Mouse (Mus musculus) adrenal gland, postnatal 4 days (tissue): ENCODE data around the gene Plpp3. TPM values are rescaled to one million over a fixed set of nuclear protein-coding genes. Genes with fewer than 3 reads are reported as not detected.
"Not testable (repeated sequence)": the region's sequence is repeated elsewhere in the genome, so short reads cannot be mapped to it uniquely, and the experiment has no call there.

Experiments
- DNase-seq, 2 experiments: peaks; one replicate each; pipeline ENCODE4 v3.0.0; 2021 to 2022; ENCODE audit warnings: low spot score in 2 of 2, mixed read lengths in 2 of 2
- total RNA-seq, 2 experiments: library from RNA; stranded (reverse); gene quantifications; 2 replicates each; pipeline ENCODE4 v1.2.3; 2021

The Plpp3 gene
- total RNA-seq, 2 experiments from 2014 or later, result 231 to 252 TPM

- no peak for DNase-seq
These were observed 97.2 kb downstream of the Plpp3 start for GRCm38 (mm10) chr4:105254365-105254764.

GRCm38 (mm10) chr4:105255185-105255584 lies 98.0 kb downstream of the Plpp3 start:
- DNase-seq, result no peak

- DNase-seq, result no peak
These were observed 100.8 kb downstream of the Plpp3 start for GRCm38 (mm10) chr4:105257667-105258560.

DNA sequence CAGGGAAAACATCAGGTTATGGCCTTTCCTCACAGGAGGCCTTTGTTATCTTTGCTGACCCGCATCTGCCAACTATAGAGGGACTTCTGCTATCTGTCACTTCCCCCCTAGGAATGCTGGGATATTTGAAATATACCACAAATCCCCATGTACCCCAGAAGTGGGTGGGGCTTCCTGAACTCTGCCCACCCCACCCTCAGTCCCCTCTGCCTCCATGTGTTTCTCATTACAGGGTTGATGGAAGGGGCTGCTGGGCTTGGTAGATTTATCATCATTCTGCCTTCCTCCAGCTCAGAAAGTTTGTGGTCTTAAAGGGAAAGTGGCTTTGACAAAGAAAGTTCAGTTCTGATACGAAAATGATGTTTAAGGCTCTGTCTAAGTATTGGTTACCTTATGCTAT lies 103.2 kb downstream of the Plpp3 start:
- DNase-seq, result no peak

DNA sequence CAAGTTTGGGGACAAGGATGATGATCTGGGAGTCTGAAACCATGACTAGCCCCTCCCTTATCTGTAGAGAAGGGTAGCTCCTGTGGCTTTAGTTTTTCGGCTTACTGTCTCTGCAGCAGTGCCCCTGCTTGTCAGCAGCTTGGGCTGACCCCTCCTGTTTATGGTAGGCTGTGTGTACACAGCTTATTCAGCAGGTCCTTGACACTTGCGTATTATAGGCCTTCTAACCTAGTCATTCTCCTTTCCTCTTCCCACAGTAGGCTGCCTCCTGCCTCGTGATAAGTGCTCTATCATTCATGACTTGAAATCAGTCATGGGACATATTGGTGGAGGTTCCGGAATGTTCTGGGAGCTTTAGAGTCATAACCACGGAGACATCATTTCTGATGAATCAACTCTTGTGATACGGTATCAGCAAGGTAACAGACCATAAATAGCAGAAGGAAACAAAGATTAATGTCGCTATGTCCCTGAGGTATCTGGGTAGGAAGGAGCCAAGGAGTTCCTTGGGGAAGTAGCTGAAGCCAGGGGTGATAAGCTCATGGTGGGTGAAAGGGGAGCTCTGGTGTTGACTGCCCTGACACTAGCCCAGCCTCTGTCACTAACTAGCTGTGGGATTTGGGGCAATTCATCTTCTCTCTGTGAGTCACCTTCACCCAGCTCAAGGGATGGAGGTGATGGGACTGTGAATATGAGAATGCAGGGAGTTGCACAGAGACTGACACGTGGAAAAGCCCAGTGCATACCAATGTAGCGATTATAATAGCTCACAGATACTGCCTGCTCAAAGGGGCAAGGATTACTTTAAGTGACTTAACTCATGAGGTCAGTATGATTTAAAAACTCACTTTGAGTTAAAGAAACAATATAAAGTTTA lies 104.0 kb downstream of the Plpp3 start:
- DNase-seq, result no peak

- DNase-seq, result no peak
These were observed 105.2 kb downstream of the Plpp3 start for GRCm38 (mm10) chr4:105262358-105262757.

GRCm38 (mm10) chr4:105263600-105263999 lies 106.5 kb downstream of the Plpp3 start:
- DNase-seq, result no peak

- DNase-seq, result no peak
These were observed 107.9 kb downstream of the Plpp3 start for GRCm38 (mm10) chr4:105265041-105265440.

GRCm38 (mm10) chr4:105265678-105266077 lies 108.5 kb downstream of the Plpp3 start:
- no peak for DNase-seq

- DNase-seq, result no peak
These were observed 111.1 kb downstream of the Plpp3 start for GRCm38 (mm10) chr4:105268202-105268730.

- not testable (repeated sequence) for DNase-seq
These were observed 112.3 kb downstream of the Plpp3 start for GRCm38 (mm10) chr4:105269398-105269797.

- no peak for DNase-seq
These were observed 114.0 kb downstream of the Plpp3 start for GRCm38 (mm10) chr4:105271166-105271565.

DNA sequence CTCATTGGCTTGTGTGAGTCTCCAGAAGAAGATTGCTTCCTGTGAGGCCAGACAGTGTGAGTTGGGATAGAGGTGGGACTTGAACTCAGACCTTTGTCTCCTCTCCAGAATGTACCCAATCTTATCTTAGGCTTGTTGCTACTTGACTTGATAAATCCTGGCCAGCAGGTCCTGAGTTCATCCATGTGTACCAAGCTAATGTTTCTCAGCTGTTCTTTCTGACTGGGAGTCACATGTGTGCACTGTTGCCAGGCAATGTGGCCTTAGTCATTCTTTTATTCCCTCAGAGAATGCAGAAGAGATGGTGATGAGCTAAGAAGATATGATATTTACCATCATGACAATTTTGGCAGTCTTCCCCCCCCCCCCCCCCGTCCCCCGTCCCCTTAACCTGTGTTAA lies 115.9 kb downstream of the Plpp3 start:
- no peak for DNase-seq

DNA sequence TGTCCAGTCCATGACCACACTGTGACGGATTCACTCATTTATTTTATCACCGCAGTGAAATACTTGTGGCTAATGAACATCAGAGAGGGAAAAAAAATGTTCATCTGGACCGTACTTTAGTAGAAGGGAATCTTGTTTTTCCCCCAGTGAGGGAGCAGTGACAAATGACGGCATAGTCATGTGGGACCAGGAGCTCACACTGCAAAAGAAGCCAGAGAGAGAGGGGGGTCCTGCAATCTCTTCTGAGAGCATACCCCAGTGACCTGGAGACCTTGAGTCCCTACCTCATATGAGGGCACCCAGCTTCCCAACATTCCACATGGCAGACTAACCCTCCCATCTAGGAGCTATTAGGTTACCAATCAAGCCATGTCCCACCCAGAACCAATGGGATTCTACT lies 116.3 kb downstream of the Plpp3 start:
- DNase-seq, result no peak

DNA sequence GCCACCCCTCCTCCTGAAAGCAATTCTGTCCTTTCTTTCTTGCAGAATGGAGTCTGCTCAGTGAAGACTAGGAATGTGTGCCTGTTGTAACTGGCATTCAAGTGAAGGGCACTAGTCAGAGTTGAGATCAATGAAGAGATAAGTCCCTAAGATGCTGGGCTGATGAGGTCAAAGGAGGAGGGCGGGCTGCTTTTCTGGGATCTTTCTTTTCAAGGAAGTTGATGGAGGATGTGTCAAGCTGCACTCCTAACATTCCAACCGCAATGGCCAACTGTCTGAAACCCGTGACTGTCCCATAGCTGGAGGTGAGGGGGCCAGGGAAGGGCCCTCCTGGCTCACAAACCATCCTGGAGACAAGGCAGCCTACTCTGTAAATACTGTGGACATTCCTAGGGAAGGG lies 118.5 kb downstream of the Plpp3 start:
- DNase-seq, result no peak

DNA sequence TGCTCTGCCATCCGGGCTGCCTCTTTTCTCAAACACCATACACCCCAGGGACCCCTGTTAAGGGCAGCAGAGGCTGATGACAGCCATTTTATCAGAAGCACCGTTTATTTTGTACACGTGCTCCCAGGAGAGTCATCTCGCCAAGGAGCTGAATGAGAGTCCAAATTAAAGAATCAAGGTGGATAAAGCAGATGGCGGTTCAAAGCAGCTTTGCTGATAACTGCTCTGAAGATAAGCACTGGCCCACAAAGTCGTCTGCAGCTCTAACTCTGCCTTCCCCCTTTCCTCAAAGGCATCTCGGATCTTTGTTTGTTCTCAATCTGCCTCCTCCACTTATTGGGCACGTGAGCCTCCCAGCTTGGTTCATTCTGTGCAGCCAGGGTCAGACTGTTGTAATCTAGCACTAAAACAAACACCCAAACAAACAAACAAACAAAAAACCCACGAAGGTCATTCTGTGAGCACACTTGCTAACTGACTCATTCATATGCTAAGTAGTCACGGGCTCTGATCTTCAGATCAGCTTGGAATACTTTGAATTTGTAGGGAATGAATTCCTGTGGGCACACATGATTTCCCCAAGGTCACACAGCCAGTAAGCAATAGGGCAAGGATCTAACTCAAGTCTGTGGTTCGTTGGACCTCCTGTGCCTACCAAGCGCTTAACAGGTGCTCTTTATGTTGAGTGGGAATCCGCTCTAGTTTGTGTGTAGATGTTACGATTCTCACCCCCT lies 119.1 kb downstream of the Plpp3 start:
- DNase-seq, result no peak

GRCm38 (mm10) chr4:105278161-105278560 lies 121.0 kb downstream of the Plpp3 start:
- no peak for DNase-seq

- no peak for DNase-seq
These were observed 121.6 kb downstream of the Plpp3 start for GRCm38 (mm10) chr4:105278571-105279410.

- DNase-seq, result no peak
These were observed 122.7 kb downstream of the Plpp3 start for GRCm38 (mm10) chr4:105279806-105280205.

DNA sequence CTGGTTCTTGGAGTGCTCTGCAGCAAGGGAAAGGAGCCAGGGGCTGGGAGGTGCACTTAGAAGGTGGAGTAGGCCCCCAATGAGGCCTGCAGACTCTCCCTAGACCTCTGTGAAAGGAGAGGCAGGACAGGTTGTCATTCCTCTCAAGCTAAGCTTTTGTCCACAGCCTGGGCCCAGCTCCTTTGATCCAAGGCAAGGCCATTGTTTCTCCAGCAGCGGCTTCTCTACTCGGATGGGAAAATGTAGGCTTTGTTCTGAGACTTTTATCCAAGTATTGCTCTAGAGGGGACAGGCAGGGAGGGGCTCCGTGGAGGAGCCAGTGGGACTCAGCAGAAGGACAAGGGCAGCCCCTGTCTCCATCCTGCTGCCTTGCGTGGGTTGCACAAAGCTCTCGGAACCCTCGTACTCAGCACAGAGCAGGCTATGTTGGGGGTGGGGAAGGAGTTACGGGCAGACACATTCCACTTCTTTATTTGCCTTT lies 124.6 kb downstream of the Plpp3 start:
- DNase-seq, result no peak
